Mouse (Mus musculus): ENCODE measurements around the gene Cklf.
"Not testable (repeated sequence)": the region's sequence is repeated elsewhere in the genome, so short reads cannot be mapped to it uniquely, and the experiment has no call there.

Cklf gene

DNA sequence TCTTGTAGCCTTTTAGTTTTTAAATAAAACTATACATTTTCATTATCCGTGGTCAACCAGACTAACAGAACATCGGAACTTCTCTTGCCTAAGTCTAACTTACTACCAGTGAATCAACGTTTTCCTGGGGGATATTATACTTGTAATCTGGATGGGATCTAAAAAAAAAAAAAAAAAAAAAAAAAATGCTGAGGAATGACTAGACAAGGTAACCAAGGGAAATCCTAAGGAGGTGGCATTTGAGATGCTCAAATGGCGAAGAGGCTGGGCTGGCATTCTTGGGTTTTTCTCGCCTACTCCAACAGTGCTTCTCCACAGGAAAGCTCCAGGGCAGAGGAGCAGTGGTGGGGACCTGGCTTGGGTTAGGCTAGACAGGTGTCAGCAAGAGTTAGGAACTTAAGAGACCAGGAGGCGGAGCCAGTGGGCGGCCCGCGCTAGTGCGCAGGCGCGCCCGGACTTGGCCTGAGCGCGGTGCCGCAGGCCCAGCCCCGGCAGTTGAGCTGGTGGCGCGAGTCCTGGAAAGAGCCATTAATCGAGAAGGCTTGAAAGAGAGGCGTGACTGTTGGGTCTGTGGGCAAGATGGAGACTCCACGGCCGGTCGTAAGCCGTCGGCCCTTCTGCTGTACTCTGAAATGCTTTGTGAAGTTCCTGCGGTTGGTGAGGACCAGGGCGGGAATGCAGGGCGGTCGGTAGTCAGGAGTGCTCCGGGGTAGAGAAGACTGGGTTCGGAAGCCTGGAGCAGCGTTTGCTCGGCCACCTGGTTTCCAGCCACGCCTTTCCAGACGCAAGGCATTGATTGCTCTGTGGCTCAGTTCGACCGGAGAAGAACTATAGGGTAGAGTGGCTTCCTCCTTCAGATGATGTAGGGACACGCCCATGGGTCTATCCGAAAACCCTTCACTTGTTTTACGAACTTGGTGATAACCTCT lies at the start of gene Cklf:
Gene Cklf, plus strand, starts transcription at position 423 of the 929 bp plus-strand sequence.
- DNase-seq (ENCODE audit: low spot score) = peak; percentile 87

DNA sequence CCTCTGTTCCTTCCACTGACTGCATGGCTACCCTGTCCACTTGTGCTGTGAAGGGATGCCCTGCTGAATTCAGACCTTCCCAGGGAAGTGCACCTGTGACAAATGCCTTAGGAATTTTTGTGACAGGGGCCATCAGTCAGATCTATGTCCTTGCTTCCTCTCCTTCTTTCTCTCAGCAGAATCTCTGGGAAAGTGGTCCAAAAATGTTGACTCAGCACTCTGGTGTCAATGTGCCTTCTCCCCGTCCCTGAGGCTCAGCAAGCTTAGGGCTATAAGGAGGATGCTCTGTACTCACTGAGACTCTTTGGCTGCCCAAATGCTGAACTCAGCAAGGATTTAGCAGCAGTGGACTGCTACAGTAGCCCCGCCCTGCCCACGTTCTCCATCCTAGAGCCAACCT lies 49.0 kb upstream of the Cklf start:
- DNase-seq (ENCODE audit: low spot score) = no peak

DNA sequence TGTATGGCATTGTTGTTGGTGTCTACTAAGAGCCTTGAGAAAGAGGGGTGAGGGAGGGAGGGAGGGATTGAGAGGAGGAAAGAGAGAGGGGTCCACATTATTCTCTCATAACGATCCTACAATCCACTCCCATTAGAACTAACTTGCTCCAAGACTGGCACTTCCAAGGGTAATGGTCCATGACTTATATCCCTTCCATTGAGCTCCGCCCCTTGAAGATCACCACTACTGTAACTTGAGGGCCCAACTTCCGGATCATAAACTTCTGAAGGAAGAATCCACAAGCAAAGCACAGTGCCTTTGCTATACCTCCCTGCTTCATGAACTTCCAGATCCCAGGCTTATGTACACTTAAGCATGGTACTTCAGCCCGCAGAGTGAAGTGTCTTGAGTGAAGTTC lies 48.3 kb upstream of the Cklf start:
- DNase-seq (ENCODE audit: low spot score) = no peak

DNA sequence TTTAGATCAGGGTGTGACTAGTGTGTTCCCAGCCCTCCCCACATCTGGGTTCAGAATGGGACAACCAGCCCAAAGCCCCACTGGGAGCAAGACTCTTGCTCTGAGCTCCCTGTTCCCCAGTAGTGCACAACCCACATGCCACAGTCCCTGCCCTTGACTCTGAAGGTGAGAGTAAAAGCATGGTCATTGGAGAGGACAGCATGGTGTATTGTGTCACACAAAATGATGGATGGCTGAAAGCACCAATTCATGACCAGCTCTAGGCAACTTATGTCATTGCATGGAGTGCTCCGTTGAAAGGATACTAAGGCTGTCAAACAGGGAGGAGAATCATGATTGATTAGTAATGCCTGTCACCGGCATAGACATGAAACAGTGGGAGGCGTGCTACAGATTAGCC lies 45.4 kb upstream of the Cklf start:
- DNase-seq (ENCODE audit: low spot score) = no peak

DNA sequence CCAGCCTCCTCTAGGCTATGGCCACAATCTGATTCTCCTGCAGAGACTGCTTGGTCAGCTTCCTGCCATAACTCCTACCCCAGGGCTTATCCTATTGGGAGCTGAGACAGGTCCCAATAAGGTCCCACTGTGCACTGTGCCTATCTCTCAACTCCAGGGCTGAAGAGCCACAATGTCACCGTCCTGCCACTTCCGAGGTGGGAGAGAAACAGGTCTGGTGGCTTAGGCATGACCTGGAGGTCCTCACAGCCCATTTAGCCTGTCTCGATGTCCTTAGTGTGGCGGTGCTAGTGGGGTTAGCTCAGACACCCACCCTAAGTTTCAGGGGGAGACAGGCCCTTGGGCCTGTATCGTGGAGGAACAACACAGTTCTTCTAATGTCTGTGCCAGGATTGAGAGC lies 33.1 kb upstream of the Cklf start:
- no peak for DNase-seq (ENCODE audit: low spot score)

DNA sequence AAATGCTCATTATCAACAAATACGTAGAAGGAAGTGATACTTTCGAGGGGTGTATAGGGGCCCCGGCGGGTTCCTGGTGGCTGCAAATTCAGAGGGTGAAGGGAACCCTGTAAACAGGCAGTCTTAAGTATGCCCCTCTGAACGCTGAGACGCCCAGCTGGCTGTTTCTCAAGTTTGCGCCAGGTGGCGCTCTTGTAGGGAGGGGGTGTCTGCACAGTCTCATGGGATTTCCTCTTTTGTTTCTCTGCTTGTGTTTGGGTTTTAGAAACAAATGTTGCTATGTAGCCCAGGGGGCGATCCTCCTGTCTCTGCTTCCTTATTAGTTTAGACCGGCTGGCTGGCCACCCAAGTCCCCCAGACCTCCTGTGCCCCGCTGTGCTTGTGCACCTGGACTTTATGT lies 31.6 kb upstream of the Cklf start:
- peak; percentile 76 for DNase-seq (ENCODE audit: low spot score)

DNA sequence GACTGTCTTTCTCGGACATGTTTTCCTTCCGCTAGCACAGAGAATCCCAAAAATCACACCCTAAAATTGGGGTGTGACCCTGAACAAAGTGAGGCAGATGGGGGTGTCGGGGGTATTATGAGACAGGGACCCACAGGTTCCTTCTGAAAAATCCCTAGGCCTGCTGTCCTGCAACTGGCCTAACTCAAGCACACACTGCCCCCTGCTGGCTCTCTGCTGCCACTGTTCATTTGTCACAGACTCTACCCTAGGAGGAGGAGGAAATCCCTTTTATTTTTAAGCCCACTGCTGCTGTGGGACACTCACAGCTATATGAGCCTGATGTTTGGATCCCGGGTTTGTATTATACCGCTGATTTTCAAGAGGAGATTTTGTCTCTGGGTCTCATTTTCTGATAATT lies 30.9 kb upstream of the Cklf start:
- peak; percentile 86 for DNase-seq (ENCODE audit: low spot score)

DNA sequence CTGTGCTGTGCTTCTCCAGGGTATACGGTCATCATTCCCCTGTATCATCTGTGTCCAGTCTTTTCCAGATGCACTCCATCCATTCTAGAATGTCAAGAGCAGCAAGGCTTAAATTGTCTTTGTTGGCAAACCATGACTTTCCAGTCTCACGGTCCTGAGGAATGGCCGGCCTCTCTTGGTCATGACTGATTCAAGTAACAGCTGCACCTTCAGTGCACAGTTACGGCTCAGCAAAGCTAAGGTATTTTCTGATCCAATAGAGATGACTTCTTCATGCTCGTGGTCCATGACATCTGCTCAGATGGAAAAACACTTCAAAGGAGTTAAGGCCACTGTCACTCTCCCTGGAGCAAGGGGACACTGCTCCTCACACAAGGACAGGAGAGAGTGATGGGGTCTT lies 23.6 kb upstream of the Cklf start:
- no peak for DNase-seq (ENCODE audit: low spot score)

DNA sequence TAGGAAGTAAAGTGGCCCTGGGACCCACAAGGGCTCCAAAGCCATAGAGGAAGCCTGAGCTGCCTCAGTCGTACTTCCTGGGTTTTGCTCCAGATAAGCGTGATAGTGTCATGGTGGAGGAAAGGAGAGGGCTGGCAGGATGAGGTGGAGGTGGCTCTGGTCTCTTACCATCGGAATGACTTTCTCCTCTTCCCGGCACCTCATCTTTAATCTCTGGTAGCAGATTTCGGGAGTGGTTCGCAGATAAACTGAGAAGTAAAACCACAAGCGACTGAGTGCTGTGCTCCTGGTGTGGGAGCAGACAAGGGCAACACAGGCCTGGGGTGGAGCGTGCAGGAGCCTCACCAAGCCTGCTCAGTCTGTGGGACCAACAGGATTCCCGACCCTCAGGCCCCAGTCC lies 20.3 kb upstream of the Cklf start:
- DNase-seq (ENCODE audit: low spot score) = no peak

DNA sequence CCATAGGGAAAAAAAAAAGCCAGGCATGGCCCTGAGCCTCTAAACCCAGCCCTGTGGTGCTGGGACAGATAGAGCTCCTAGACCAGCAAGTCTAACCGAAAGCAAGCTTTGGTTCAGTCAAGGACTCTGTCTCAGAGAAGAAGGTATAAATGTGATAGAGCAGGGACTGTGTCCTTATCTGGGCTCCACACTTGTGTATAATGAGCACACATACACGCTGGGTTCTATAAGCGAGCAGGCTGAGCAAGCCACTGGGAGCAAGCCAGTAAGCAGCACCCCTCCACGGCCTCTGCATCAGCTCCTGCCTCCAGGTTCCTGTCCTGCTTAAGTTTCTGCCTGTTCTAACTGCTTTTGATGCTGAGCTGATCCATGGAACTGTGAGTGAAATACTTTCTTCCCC lies 18.6 kb upstream of the Cklf start:
- no peak for DNase-seq (ENCODE audit: low spot score)

DNA sequence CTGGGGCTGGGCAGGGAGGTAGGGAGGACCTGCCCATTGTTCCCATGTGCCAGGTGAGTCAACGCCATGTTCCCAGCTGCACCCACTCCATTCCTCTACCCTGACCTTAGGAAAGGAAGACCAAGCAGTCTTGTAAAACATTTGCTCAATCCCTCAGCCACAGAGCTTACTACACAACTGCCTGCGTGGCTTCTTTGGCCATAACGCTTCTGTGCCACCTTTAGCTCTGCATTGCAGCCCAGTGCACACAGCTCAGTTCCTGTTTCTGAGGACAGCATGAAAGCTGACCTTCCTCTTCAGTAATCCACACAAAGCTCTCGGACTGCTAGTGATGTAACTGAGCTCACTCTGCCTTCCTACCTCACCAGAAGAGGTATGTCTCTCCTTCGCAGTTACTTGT lies 17.7 kb upstream of the Cklf start:
- DNase-seq (ENCODE audit: low spot score) = no peak

DNA sequence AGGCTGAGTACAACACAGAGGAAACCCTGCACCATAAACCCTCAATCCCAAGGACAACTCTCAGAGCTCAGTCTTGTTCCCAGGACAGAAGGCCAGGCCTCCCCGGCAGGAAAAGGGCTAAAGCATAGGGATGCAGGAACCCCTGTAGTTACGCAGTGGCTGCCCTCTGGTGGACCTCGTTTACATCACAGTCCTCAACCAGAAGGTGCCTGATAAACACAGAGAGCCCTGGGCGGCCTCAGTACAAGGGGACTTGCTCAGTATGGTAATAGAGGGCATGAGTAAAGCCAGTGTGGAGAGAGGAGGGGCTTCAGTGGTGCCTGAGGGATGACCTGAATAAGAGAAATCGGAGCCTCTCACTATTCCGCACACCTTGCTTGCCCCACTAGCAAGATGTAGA lies 16.1 kb upstream of the Cklf start:
- DNase-seq (ENCODE audit: low spot score) = no peak

DNA sequence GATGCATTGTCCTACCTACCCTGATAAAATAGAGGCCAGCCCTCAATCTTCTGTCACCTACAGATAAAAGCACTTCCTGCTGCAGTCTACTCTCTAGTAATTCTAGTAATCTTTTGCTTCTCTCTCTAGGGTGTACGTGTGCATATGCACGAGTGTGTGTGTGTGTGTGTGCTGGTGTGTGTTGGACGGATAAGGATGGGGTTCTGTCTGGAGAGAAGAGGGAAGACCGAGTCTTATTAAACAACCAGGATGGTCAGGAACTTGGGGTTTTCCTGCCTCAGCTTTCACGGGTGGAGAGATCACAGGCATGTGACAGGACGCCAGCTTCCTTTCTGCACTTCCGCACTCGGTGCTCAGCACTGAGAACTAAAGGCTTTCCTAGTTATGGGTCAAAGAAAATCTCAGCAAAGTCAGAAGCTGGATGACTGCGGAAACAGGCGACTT lies 11.2 kb upstream of the Cklf start:
- no peak for DNase-seq (ENCODE audit: low spot score)

DNA sequence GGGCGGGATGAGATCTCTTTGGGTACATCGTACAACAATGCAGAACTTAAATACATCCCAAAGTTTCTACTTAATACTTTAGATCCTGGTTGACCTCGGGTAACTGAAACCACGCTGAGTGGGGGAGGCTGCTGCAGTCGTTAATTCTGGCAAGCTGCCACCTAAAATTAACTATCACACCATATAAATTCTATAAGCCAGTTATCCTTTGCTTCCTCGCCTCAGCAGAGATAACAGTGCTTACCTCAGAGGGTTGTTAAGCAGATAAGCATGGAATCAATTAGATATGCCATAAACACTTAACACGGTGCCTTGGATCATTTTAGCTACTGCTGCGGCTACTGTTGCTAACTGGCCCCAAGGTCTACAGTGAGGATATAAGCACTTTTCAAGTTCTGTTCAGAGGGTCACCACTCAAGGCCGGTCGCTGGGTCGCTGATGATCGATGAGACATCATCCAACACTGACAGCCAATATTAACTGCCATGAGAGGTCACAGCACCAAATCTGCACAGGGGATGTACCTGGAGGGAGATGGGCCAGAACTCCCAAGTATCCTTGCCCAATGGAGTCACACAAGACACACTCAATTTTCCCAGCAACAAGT lies 8.5 kb upstream of the Cklf start:
- no peak for DNase-seq (ENCODE audit: low spot score)

DNA sequence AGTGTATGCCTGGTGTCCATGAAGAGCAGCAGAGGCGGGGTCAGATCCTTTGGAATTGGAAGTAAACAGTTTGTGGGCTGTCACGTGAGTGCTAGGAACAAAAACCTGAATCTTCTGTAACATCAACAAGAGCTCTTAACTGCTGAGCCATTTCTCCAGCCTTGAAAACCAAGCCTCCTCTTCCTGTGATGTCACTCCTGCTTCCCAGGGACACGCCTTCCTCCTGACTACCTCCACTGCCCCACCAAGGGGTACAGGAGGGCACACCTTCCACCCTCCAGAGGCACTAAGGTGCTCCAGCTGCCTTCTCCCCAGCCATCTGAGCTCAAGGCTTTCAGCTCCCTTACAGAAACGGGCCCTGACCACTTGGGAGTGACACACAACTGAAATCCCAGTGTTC lies 4.0 kb upstream of the Cklf start:
- DNase-seq (ENCODE audit: low spot score) = no peak

DNA sequence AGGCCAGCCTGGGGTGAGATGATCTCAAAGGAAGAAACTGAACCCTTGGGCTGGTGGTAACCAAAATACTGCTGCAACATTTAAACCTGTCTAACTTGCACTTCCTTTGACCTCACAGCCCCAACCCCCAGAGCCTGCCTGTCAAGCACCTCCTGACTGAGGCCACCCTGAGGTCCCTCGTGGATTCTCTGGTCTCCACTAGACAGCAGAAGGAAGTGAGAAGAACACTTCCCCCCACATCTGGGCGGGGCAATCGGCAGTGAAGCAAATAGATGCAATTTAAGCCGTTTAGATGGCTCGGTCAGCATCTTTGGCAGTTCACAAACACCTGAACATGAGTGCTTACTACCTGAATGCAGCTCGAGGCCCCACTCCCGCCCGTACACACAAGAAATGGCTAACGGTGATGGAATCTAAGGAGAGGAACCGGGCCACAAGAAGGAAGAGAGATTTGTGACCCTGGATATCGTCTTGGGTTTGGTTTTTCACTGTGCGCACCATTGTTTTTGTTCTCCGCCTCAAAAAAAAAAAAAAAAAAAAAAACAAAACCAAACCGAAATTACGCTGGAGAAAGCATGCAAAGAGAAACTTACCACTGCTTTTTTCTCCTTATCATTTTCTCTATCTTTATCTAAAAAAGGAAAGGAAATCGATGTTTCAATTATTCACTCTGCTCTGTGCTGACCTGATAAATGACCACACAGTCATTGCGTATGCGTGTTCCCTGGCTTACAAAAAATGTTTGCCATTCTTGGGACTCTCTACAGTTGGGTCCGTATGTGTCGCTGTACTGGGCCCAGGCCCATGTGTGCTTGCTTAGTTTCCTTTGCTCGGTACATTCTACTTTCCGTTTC lies 3.4 kb upstream of the Cklf start:
- no peak for DNase-seq (ENCODE audit: low spot score)

DNA sequence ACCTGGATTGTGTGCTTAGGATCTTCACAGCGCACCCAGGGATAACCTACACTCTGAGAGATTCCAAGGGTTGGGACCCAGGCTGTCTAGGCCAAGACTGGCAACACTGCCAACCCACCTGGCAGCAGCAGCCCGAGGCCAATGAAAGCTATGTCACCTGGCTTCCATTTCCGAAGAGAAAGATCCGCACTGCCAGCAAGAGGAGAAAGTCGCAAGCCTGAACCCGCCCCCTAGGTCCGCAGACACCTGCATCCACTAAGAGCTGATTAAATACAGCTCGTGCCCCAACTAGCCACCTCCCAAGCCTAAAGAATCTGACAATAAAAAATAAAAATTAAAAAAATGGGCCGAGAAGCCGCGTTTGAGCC lies 2.8 kb upstream of the Cklf start:
- no peak for DNase-seq (ENCODE audit: low spot score)

DNA sequence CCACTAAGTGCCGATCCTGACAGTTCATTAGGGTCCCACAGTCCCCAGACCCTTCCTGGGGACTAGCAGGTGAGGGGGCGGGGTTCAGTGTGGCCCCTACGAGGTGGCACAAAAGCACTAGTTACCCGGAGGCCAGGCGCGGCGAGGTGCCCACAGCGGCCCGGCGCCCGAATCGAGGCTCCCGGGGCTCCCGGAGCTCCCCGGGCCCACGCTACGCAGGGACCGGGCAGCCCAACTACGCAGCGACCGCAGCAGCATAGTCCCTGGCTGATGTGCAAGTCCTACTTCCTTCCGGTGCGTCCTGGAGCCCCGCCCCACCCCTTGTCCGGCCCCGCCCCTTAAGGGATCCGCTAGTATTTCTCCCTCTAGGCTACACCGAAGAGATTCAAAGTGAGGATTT lies 2.4 kb upstream of the Cklf start, which contains the start of gene Tk2:
Gene Tk2, minus strand, starts transcription at position 283 of the 400 bp plus-strand sequence.
- peak; percentile 82 for DNase-seq (ENCODE audit: low spot score)

DNA sequence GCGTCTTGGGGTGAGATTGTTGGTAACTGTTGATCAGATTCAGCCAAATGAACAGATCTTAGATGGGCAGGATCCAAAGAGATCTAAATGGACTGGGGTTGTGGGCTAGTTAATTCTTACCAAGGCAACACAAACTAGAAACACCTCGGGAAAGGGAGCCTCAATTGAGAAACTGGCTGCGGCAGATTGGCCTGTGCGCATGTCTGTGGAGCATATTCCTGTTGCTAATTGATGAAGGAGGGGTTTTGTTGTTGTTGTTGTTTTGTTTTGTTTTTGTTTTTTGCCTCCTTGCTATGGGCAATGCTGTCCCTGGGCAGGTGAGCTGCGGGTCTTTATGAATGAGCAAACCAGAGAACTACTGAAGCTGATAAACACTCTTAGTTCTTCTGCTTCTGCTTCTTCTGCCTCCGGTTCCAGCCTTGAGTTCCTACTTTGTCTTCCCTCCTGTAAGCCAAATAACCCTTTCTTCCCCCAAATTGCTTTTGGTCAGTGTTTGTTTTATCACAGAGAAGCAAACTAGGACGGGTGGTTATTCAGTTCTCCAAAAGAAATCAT lies 1.1 kb upstream of the Cklf start:
- no peak for DNase-seq (ENCODE audit: low spot score)

DNA sequence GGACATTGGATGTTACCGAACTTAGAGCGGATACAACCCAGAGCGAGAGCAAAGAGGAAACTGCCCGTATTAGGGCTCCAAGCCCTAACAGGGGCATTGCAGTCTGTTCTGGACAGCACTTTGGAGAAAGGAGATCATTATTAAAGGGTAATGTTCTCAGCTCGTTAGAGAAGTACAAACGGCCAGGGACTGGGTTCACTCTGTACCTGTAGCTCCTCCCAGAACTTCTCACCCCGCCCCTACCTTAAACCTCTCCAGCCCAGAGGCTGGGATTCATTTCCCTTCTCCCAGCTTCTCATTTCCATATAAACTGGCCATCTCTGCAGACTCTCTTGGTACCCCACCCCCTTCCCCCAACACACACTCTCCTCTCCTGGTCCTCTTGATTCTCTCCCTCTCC lies 800 bp downstream of the Cklf start:
- no peak for DNase-seq (ENCODE audit: low spot score)

DNA sequence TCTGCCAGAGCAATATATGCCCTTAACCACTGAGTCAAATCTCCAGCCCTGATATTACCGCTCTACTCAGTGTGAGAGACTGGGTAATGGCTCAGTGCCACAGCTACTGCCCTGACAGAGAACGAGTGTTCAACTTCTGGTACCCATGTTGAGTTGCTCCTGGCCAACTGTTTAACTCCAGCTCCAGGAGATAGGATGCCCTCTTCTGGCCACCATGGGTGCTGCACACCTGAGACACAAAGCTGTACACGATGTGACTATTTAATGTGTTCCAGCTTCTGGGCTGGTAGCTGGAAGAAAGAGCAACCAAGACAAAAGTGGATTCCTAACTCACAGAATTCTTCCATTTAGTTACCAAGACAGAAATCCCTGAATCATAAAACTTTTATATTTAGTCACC lies 2.4 kb downstream of the Cklf start:
- DNase-seq (ENCODE audit: low spot score) = peak; percentile 55

DNA sequence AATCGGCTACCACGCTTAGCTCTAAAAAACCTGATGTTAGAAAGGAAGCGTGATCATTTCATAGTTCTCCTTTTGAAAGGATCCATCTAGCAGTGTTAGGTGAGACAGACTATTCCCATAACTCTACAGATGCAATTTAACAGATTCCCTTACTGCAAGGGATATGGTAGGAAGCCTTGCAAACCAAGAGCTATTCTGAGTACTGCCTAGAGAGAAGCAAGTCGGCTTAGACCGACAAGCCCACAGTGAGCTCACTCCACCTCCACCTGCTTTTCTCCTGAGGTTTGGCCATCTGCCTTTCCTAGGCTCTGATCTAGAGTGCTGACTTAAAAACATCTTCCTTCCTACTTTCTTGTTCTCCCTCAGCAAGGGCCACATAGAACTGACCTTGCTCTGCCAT lies 11.1 kb downstream of the Cklf start:
- not testable (repeated sequence) for DNase-seq (ENCODE audit: low spot score)

Data from testis, postnatal 10 days (tissue).